14 mouse cellular contexts compared by ENCODE assay signal in genomic region chr2:38340626-38341200, GRCm38 (mm10). TPM values are rescaled to one million over a fixed set of nuclear protein-coding genes. Genes with fewer than 3 reads are reported as not detected.
DNase-seq lines count a peak whose midpoint lies in the region; ATAC-seq and TF ChIP-seq lines count a peak whose summit lies in the region.
"Had no signal": no experiment of that assay in that cellular context is flagged by ENCODE, and none has a peak within 500 bp of the region (broad histone marks: within the 10 kb centered on the region; RNA-seq: fewer than 3 reads in every experiment).

No protein-coding gene starts in this region.

- no peak overlapping the region for H3K9ac ChIP-seq in embryonic facial prominence, embryonic 15.5 days
- H3K9ac ChIP-seq in hindbrain, embryonic 15.5 days: 0 out of 2 replicates have a peak overlapping the region, but pooled peaks have one; percentile 36
- H3K9ac ChIP-seq in midbrain, embryonic 16.5 days (ENCODE audit: low read depth, low read length): peak overlapping the region; percentile 95
- H3K9ac ChIP-seq: lung, embryonic 15.5 days; stomach, embryonic 15.5 days had no signal

- ATAC-seq in embryonic facial prominence, embryonic 15.5 days (ENCODE audit: insufficient number of reproducible peaks, low FRiP score, low TSS enrichment, low read depth): no peak
- no peak for ATAC-seq in hindbrain, embryonic 15.5 days (ENCODE audit: low FRiP score, low read depth)
- ATAC-seq in midbrain, embryonic 16.5 days: no peak

- intact Hi-C loops in left cerebral cortex, postnatal 25 days (cut with DNase I): no loop called here

- WGBS in embryonic facial prominence, embryonic 15.5 days: 1% methylated on average over 10 of the region's 10 CpGs
- 2% methylated on average over 10 of the region's 10 CpGs for WGBS in hindbrain, embryonic 15.5 days
- 2% methylated on average over 10 of the region's 10 CpGs for WGBS in midbrain, embryonic 16.5 days
- 7% methylated on average over 10 of the region's 10 CpGs for WGBS in thymus, adult 2 months

- H3K4me3 ChIP-seq in cortical plate, adult 2 months (ENCODE audit: insufficient read depth, low read length): peak overlapping the region; percentile 76
- peak overlapping the region; percentile 45; the same call in 1 of the 2 replicates for H3K4me3 ChIP-seq in embryonic facial prominence, embryonic 15.5 days (replicated peaks)
- H3K4me3 ChIP-seq in hindbrain, embryonic 15.5 days: peak overlapping the region; percentile 40
- H3K4me3 ChIP-seq in midbrain, embryonic 16.5 days (ENCODE audit: low read depth, low read length): peak overlapping the region; percentile 60
- no peak overlapping the region for H3K4me3 ChIP-seq in thymus, adult 2 months (ENCODE audit: control insufficient read depth, insufficient read depth, low read length)
- H3K4me3 ChIP-seq: erythroblast, embryonic 14.5 days; lung, embryonic 15.5 days; stomach, embryonic 15.5 days had no signal

- no peak overlapping the region for H3K27ac ChIP-seq in cortical plate, adult 2 months (ENCODE audit: insufficient read depth, low read length)
- H3K27ac ChIP-seq in embryonic facial prominence, embryonic 15.5 days (replicated peaks): no peak overlapping the region
- peak overlapping the region; percentile 27; the same call in 1 of the 2 replicates for H3K27ac ChIP-seq in hindbrain, embryonic 15.5 days (replicated peaks)
- peak overlapping the region; percentile 97 for H3K27ac ChIP-seq in midbrain, embryonic 16.5 days (ENCODE audit: low read length)
- H3K27ac ChIP-seq in thymus, adult 2 months (ENCODE audit: control insufficient read depth, insufficient read depth, low read length): no peak overlapping the region
- H3K27ac ChIP-seq: lung, embryonic 15.5 days; stomach, embryonic 15.5 days had no signal

- no peak for TF ChIP-seq CTCF in cortical plate, adult 2 months (IDR thresholded peaks at IDR 0.05; ENCODE audit: extremely low read depth, insufficient read depth, low read length)
- no peak for TF ChIP-seq CTCF in thymus, adult 2 months (IDR thresholded peaks at IDR 0.05; ENCODE audit: borderline replicate concordance, control insufficient read depth, extremely low read depth, insufficient read depth, low read length, poor library complexity)

- H3K4me2 ChIP-seq in embryonic facial prominence, embryonic 15.5 days (replicated peaks): no peak overlapping the region
- peak overlapping the region; percentile 71 for H3K4me2 ChIP-seq in hindbrain, embryonic 15.5 days
- H3K4me2 ChIP-seq in midbrain, embryonic 16.5 days (ENCODE audit: low read length): peak overlapping the region; percentile 78
- H3K4me2 ChIP-seq: lung, embryonic 15.5 days; stomach, embryonic 15.5 days had no signal

- H3K9me3 ChIP-seq in embryonic facial prominence, embryonic 15.5 days (replicated peaks): no peaks in the 10 kb centered on the region
- no peaks in the 10 kb centered on the region for H3K9me3 ChIP-seq in hindbrain, embryonic 15.5 days
- no peaks in the 10 kb centered on the region for H3K9me3 ChIP-seq in midbrain, embryonic 16.5 days (replicated peaks; ENCODE audit: control insufficient read depth, low read length, poor library complexity, severe bottlenecking)
- H3K9me3 ChIP-seq: lung, embryonic 15.5 days; stomach, embryonic 15.5 days had no signal

- H3K36me3 ChIP-seq in embryonic facial prominence, embryonic 15.5 days: no peaks in the 10 kb centered on the region
- no peaks in the 10 kb centered on the region for H3K36me3 ChIP-seq in hindbrain, embryonic 15.5 days
- no peaks in the 10 kb centered on the region for H3K36me3 ChIP-seq in midbrain, embryonic 16.5 days (ENCODE audit: control insufficient read depth, insufficient read depth, low read length)
- H3K36me3 ChIP-seq in thymus, adult 2 months (ENCODE audit: control insufficient read depth, insufficient read depth, low read length): no peaks in the 10 kb centered on the region
- H3K36me3 ChIP-seq: lung, embryonic 15.5 days; stomach, embryonic 15.5 days had no signal

- DNase-seq in thymus, adult 2 months: no peak
- DNase-seq in left cerebral cortex, adult 11 months (ENCODE audit: low spot score): no peak
- no peak for DNase-seq in left cerebral cortex, postnatal 25 days (ENCODE audit: low spot score in 2 of 2)
- DNase-seq: gastrocnemius, postnatal 36 days; heart, postnatal 14 days; kidney, adult 9 months; right cerebral cortex, adult 18-20 months had no signal

- no peaks in the 10 kb centered on the region for H3K4me1 ChIP-seq in cortical plate, adult 2 months (ENCODE audit: control insufficient read depth, insufficient read depth, low read length)
- H3K4me1 ChIP-seq in embryonic facial prominence, embryonic 15.5 days: peaks cover 20% of the 10 kb centered on the region
- H3K4me1 ChIP-seq in hindbrain, embryonic 15.5 days (replicated peaks): peaks cover 11% of the 10 kb centered on the region
- peaks cover 14% of the 10 kb centered on the region for H3K4me1 ChIP-seq in midbrain, embryonic 16.5 days (ENCODE audit: control insufficient read depth, insufficient read depth, low read length)
- H3K4me1 ChIP-seq in thymus, adult 2 months (replicated peaks; ENCODE audit: control insufficient read depth, insufficient read depth, low read length): peaks cover 7% of the 10 kb centered on the region

- no peak for TF ChIP-seq POLR2A in cortical plate, adult 2 months (IDR thresholded peaks at IDR 0.05; ENCODE audit: extremely low read depth, insufficient read depth, low read length)
- TF ChIP-seq POLR2A in thymus, adult 2 months (IDR thresholded peaks at IDR 0.05; ENCODE audit: control insufficient read depth, extremely low read depth, insufficient read depth, low read length, poor library complexity): no peak

- H3K27me3 ChIP-seq in embryonic facial prominence, embryonic 15.5 days: peaks cover 93% of the 10 kb centered on the region
- peaks cover 88% of the 10 kb centered on the region for H3K27me3 ChIP-seq in hindbrain, embryonic 15.5 days
- H3K27me3 ChIP-seq in midbrain, embryonic 16.5 days (ENCODE audit: control insufficient read depth, insufficient read depth, low read depth, low read length): peaks cover 40% of the 10 kb centered on the region
- peaks cover 44% of the 10 kb centered on the region for H3K27me3 ChIP-seq in thymus, adult 2 months (ENCODE audit: control insufficient read depth, insufficient read depth, low read length)

RNA-seq across cellular contexts. Expression of gene Lhx2, which starts 1.6 kb away (rescaled TPM):
- 82.4 and 83.3 TPM in 2 replicates for polyA plus RNA-seq in cortical plate, adult 2 months (2012; rRNA removed)
- polyA plus RNA-seq in embryonic facial prominence, embryonic 15.5 days (2015; fragmentation: Nextera tagmentation; extraction: Ambion mirVana): 17.1 and 19.6 TPM in 2 replicates
- 12.3 and 63.3 TPM in 2 replicates for polyA plus RNA-seq in hindbrain, embryonic 15.5 days (2015; fragmentation: Nextera tagmentation; extraction: Ambion mirVana)
- 37.1 and 44.3 TPM in 2 replicates for polyA plus RNA-seq in midbrain, embryonic 16.5 days (2015; fragmentation: Nextera tagmentation; extraction: Ambion mirVana)
- polyA plus RNA-seq in thymus, adult 2 months (2012; rRNA removed): 2.5 and 4.7 TPM in 2 replicates
- total RNA-seq in left cerebral cortex, postnatal 25 days (2021): 10 to 100 TPM; 76.6 to 86.9 TPM
- total RNA-seq: gastrocnemius, postnatal 36 days had no signal
- polyA plus RNA-seq: lung, embryonic 15.5 days had no signal

RNA-seq across cellular contexts. Expression of gene Dennd1a, which starts 53.5 kb away (rescaled TPM):
- 44.5 and 44.8 TPM in 2 replicates for polyA plus RNA-seq in cortical plate, adult 2 months (2012; rRNA removed)
- polyA plus RNA-seq in embryonic facial prominence, embryonic 15.5 days (2015; fragmentation: Nextera tagmentation; extraction: Ambion mirVana): 15.8 and 16.4 TPM in 2 replicates
- polyA plus RNA-seq in hindbrain, embryonic 15.5 days (2015; fragmentation: Nextera tagmentation; extraction: Ambion mirVana): 23.0 and 24.5 TPM in 2 replicates
- polyA plus RNA-seq in midbrain, embryonic 16.5 days (2015; fragmentation: Nextera tagmentation; extraction: Ambion mirVana): 18.9 and 21.7 TPM in 2 replicates
- 35.9 and 39.6 TPM in 2 replicates for polyA plus RNA-seq in thymus, adult 2 months (2012; rRNA removed)
- 10 to 100 TPM; 69.9 to 77.0 TPM for total RNA-seq in left cerebral cortex, postnatal 25 days (2021)

Comparison
In these comparisons a context has a peak if more than half of its experiments do, and no peak if none do; other contexts are left out.
1. H3K27ac ChIP-seq: peak in hindbrain, embryonic 15.5 days (single experiment) and midbrain, embryonic 16.5 days (single experiment); none in cortical plate, adult 2 months (single experiment), embryonic facial prominence, embryonic 15.5 days (single experiment) and thymus, adult 2 months (single experiment).